Mouse (Mus musculus) forebrain, postnatal 0 days (tissue): ENCODE data around the gene Chst10. TPM values are rescaled to one million over a fixed set of nuclear protein-coding genes. Genes with fewer than 3 reads are reported as not detected.
A peak's percentile ranks its signal among the peaks of the same experiment; 100 is the strongest.

Source experiments
- ATAC-seq: fragments of 200-750 bp; cut with Nextera tagmentation; 2 replicates; pipeline ENCODE4 v1.8.0; 2017; ENCODE audit warnings: mild to moderate bottlenecking, moderate library complexity
- DNase-seq: peaks from one replicate; pipeline ENCODE4 v3.0.0-alpha.2; 2015
- H3K27ac ChIP-seq: fragments of 300-500 bp; sonication (generic); 2 replicates; pipeline ENCODE4 v1.5.1; 2014; ENCODE audit warnings: low read depth, mild to moderate bottlenecking, antibody characterized with exemption, low read length, moderate library complexity, mixed read lengths
- H3K27me3 ChIP-seq: fragments of 300-500 bp; sonication (generic); 2 replicates; pipeline ENCODE4 v1.6.1; 2014; ENCODE audit warnings: mild to moderate bottlenecking, low read length, mixed read lengths; ENCODE audit not compliant: insufficient read depth
- H3K36me3 ChIP-seq: fragments of 300-500 bp; sonication (generic); 2 replicates; pipeline ENCODE4 v1.6.1; 2014; ENCODE audit warnings: mild to moderate bottlenecking, moderate library complexity; ENCODE audit not compliant: insufficient read depth
- H3K4me1 ChIP-seq: fragments of 300-500 bp; sonication (generic); 2 replicates; pipeline ENCODE4 v1.6.1; 2014; ENCODE audit warnings: antibody characterized with exemption; ENCODE audit not compliant: insufficient read depth
- H3K4me2 ChIP-seq: fragments of 300-500 bp; sonication (generic); 2 replicates; pipeline ENCODE4 v1.6.1; 2014; ENCODE audit warnings: low read depth, mild to moderate bottlenecking, moderate library complexity
- H3K4me3 ChIP-seq: fragments of 300-500 bp; sonication (generic); 2 replicates; pipeline ENCODE4 v1.5.1; 2014; ENCODE audit warnings: low read depth, low read length, mixed read lengths
- H3K9ac ChIP-seq: fragments of 300-500 bp; sonication (generic); 2 replicates; pipeline ENCODE4 v1.6.1; 2014; ENCODE audit warnings: mild to moderate bottlenecking
- H3K9me3 ChIP-seq: fragments of 300-500 bp; sonication (generic); 2 replicates; pipeline ENCODE4 v1.6.1; 2016; ENCODE audit warnings: low read length
- CTCF ChIP-seq: sonication (generic); IDR thresholded peaks from 2 replicates; pipeline ENCODE4 v1.5.1; 2016; ENCODE audit warnings: antibody characterized with exemption, control low read depth, low read depth
- WGBS: fragments of 180-500 bp; shearing (Covaris S2); extraction: QIAGEN DNeasy Blood & Tissue Kit; methylation state at CpG from one replicate; pipeline ENCODE4 v1.1.7; 2014; 5-methylcytosine and 5-hydroxymethylcytosine counted together
- polyA plus RNA-seq: library from polyadenylated mRNA; unstranded; fragments of >200 nt; fragmentation: Nextera tagmentation; extraction: Ambion mirVana; gene quantifications from 2 replicates; pipeline ENCODE4 v1.2.1, GENCODE M21; 2015
- total RNA-seq: library from RNA; depleted of rRNA; stranded (reverse); fragments of >200 nt; gene quantifications from 2 replicates; pipeline ENCODE4 v1.2.3, GENCODE M21; 2014

The Chst10 gene
- total and polyA plus RNA-seq, 2 experiments from 2014 or later, result 71.7 to 79.3 TPM

DNA sequence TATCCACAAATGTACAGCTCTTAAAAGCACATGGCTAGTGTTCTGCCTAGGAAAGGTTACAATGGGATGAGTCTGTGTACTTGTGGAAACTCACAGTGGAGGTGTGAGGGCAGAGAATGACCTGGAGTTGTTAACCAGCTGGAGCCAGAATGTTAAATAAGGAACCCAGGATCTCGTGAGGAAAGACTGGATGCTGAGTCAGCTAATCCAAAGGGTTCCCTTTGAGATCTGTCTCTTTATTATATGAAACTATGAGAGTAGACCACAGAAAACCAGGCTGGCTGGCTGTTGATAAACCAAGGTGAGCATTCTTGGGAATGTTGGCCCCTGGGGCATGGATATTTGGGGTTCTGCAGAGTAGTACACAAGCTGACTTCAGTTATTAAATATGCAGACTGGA, 58.0 kb downstream of the Chst10 start:
- H3K4me3 ChIP-seq, result no peak overlapping the region
- WGBS, result 49% methylated on average over 1 of the region's 1 CpGs
- ATAC-seq, result no peak

DNA sequence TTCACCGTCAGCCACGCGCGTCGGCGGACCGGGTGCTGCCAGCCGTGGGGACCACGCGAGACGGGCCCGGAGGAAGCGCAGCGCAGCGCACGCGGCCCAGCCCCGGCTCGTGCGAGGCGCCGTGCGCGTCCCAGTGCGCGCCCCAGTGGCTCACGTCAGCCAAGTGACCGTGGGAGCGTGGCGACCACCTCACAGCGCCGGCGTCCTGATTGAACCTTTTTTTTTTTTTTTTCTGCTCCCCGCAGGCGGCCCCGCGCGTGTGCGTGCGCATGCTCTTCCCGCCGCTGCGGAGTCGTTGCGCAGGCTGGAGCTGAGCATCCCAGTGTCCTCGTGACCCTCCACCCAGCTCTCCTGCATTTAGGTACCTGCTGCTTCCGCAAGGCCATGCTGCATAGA, 61.5 kb downstream of the Chst10 start, which contains the start of gene Lonrf2:
TSS of gene Lonrf2 (minus strand) at position 235 of the 396 bp plus-strand sequence.
- Histone ChIP-seq H3K4me1 (0 out of 2 replicates have a peak, but pooled peaks cover 7% of the 10 kb centered on the region), H3K27me3 (no peaks in the 10 kb centered on the region), H3K9ac (peak within 1 kb of the TSS; percentile 81), H3K36me3 (peaks cover 9% of the 10 kb centered on the region; the same call in 1 of the 2 replicates), H3K27ac (peak within 1 kb of the TSS; percentile 96), H3K4me3 (peak within 1 kb of the TSS; percentile 67), H3K9me3 (no peaks in the 10 kb centered on the region), H3K4me2 (peak within 1 kb of the TSS; percentile 97)
- WGBS, result under 1% methylated on average over 42 of the region's 47 CpGs
- DNase-seq (peak; percentile 92), ATAC-seq (peak; percentile 94)
- TF ChIP-seq CTCF, result peak; percentile 24

More for the DNA sequence above, 58.0 kb downstream of the Chst10 start:
- Histone ChIP-seq H3K9me3 (no peaks in the 10 kb centered on the region), H3K27me3 (no peaks in the 10 kb centered on the region), H3K4me1 (0 out of 2 replicates have a peak, but pooled peaks cover 3% of the 10 kb centered on the region), H3K36me3 (no peaks in the 10 kb centered on the region), H3K27ac (no peak overlapping the region), H3K9ac (no peak overlapping the region), H3K4me2 (no peak overlapping the region)
- TF ChIP-seq CTCF, result no peak
- DNase-seq, result no peak

DNA sequence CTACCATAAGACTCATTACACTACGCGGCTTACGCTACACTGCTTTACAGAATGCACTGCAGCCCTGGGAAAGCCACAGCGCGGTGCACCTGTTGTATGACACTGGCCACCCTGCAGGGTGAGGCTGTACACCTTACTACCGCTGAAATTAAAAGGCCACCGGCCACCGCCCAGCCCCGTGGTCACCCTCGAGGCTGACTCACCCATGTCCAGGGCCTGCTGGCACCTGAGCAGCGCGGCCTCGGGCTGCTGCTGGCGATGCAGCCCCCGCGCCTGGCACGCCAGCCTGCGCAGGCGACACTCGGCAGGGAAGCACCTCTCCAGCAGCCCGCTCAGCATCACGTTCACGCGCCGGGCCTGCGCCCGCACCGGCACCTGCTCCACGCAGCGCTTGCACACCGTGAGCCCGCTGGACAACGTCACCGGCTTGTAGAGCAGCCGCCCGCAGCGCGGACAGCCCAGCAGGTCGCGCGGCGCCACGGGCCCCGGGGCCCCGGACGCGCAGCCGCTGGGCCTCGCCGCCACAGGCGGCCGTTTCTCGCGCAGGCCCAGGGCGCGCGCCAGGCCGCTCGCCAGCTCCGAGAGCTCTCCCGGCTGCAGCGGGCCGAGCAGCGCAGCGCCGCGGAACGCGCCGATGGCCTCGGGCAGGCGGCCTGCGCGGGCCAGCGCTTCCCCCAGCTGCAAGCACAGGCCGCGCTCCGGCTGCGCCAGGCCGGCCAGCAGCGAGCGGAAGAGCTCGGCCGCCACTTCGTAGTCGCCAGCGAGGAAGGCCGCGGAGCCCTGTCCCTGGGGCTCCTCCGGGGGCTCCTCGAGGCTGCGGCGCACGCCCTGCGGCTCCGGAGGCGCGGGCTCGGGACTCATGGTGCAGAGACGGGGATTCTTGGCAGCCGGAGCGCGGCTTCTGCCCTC, 62.1 kb downstream of the Chst10 start:
- 3% methylated on average over 83 of the region's 103 CpGs for WGBS
- H3K27ac ChIP-seq, result peak overlapping the region; percentile 96
- H3K9ac ChIP-seq, result peak overlapping the region; percentile 81
- H3K9me3 ChIP-seq, result no peaks in the 10 kb centered on the region
- 0 out of 2 replicates have a peak, but pooled peaks cover 7% of the 10 kb centered on the region for H3K4me1 ChIP-seq
- DNase-seq, result peak; percentile 70
- peak; percentile 15; the same call in 1 of the 2 replicates for TF ChIP-seq CTCF
- H3K27me3 ChIP-seq, result no peaks in the 10 kb centered on the region
- peak overlapping the region; percentile 67 for H3K4me3 ChIP-seq
- ATAC-seq, result peak; percentile 68
- H3K4me2 ChIP-seq, result peak overlapping the region; percentile 97
- peaks cover 9% of the 10 kb centered on the region; the same call in 1 of the 2 replicates for H3K36me3 ChIP-seq

DNA sequence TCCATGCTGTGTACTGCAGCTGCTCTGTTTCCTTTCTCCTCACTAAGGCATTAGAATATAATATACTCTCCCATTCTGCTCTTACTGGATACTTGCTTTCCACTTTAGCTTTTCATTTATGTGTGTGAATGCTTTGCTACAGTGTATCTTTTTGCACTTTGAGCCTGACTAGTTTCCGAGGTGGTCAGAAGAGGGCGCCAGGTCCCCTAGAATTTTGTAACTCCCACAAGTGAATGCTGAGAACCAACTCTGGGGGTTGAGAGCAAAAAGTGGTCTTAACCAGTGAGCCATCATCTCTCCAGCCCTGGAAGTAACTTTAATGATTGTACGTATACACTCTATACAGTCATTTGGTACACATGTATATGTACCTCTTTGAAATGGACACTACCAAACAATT, 63.1 kb downstream of the Chst10 start:
- Histone ChIP-seq H3K4me2 (peak overlapping the region; percentile 97), H3K9ac (0 out of 2 replicates have a peak overlapping the region, but pooled peaks have one; percentile 81), H3K4me3 (peak overlapping the region; percentile 67), H3K27me3 (no peaks in the 10 kb centered on the region), H3K27ac (no peak overlapping the region), H3K4me1 (0 out of 2 replicates have a peak, but pooled peaks cover 7% of the 10 kb centered on the region), H3K36me3 (peaks cover 9% of the 10 kb centered on the region; the same call in 1 of the 2 replicates), H3K9me3 (no peaks in the 10 kb centered on the region)
- DNase-seq (peak; percentile 54), ATAC-seq (no peak)
- 34% methylated on average over 3 of the region's 3 CpGs for WGBS
- peak; percentile 63 for TF ChIP-seq CTCF

DNA sequence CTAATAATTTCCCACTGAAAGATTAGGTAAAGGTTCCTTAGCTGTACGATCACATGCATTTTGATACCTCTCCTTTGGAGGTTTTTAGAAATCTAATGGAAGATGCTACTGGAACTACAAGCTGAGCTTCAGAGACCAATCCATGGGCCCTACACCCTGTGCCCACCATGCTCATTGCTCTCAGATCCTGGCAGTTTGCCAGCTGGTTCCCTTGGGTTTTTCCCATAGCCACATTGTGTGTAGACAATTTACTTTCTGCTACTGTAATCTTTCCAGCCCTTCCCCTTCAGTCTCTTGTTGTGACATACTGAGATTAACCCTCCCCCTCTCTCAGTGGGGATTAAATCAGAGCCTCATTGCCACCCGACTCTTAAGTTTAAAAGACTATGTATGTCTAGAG, 73.0 kb downstream of the Chst10 start:
- Histone ChIP-seq H3K27me3 (no peaks in the 10 kb centered on the region), H3K9me3 (no peaks in the 10 kb centered on the region), H3K27ac (no peak overlapping the region), H3K4me2 (no peak overlapping the region), H3K36me3 (peaks cover 3% of the 10 kb centered on the region; the same call in 1 of the 2 replicates), H3K4me3 (no peak overlapping the region), H3K4me1 (no peaks in the 10 kb centered on the region), H3K9ac (no peak overlapping the region)
- ATAC-seq (no peak), DNase-seq (no peak)
- 55% methylated on average over 2 of the region's 2 CpGs for WGBS
- TF ChIP-seq CTCF, result no peak

DNA sequence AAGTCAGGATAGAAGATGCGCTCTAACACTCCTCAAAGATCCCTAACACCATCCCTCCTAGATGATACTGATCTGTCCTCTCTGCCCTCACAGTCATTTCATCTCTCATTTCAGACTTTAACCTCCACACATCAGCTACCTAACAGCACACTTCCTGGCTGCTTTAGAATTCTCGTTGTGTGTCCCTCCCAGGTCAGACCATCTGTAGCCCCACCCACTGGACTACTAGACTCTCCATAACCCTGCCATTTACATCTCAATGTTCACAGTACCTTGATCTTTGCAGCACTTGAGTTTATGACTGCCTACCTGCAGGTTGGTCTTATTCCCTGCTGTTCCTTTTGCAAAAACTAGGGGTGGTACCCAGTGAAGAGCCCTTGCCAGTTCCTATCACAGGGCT, 74.1 kb downstream of the Chst10 start:
- Histone ChIP-seq H3K4me1 (no peaks in the 10 kb centered on the region), H3K4me2 (no peak overlapping the region), H3K36me3 (no peaks in the 10 kb centered on the region; the same call in 1 of the 2 replicates), H3K9ac (no peak overlapping the region), H3K27ac (no peak overlapping the region), H3K27me3 (no peaks in the 10 kb centered on the region), H3K9me3 (no peaks in the 10 kb centered on the region), H3K4me3 (no peak overlapping the region)
- 87% methylated on average over 2 of the region's 2 CpGs for WGBS
- DNase-seq (no peak), ATAC-seq (no peak)
- no peak for TF ChIP-seq CTCF

DNA sequence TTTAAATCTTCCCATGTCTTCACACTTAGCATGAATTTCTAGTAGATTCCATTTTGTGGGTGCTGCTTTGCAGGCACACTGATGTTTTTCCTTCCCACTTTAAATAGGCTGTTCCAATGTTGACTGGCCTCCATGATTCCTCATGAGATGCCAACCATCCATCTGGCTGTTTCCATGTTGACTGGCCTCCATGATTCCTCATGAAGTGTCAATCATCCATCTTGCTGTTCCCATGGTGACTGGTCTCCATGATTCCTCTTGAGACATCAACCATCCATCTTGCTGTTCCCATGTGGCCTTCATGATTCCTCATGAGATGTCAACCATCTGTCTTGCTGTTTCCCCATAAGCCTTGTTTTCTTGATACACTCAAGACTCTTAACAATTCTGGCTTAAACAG, 78.3 kb downstream of the Chst10 start:
- H3K27me3 ChIP-seq, result no peaks in the 10 kb centered on the region
- TF ChIP-seq CTCF, result no peak
- H3K9me3 ChIP-seq, result no peaks in the 10 kb centered on the region
- ATAC-seq (peak; percentile 88), DNase-seq (peak; percentile 75)
- H3K4me3 ChIP-seq, result no peak overlapping the region
- H3K4me2 ChIP-seq, result no peak overlapping the region
- peaks cover 4% of the 10 kb centered on the region; the same call in 1 of the 2 replicates for H3K4me1 ChIP-seq
- H3K27ac ChIP-seq, result no peak overlapping the region
- no peak overlapping the region for H3K9ac ChIP-seq
- peaks cover 19% of the 10 kb centered on the region for H3K36me3 ChIP-seq
